Mouse (Mus musculus) heart, adult 2 months (tissue): ENCODE measurements at regions not wholly inside any gene's neighbourhood (a gene's known extent, or its start where the extent isn't known, plus 50 kb on each side); places are given as distances from the start of the nearest gene placed in this dataset.
A peak's percentile ranks its signal among the peaks of the same experiment; 100 is the strongest.

ENCODE experiments used
- DNase-seq, 2 experiments: peaks; one replicate each; pipeline ENCODE4 v3.0.0; 2021
- H3K27ac ChIP-seq: fragments of 200-600 bp; 2 replicates; pipeline ENCODE4 v1.8.1; 2022
- H3K27me3 ChIP-seq: fragments of 200-500 bp; 2 replicates; pipeline ENCODE4 v1.6.1; 2012; ENCODE audit warnings: mild to moderate bottlenecking, low read length, inconsistent platforms, mixed read lengths; ENCODE audit not compliant: control insufficient read depth, insufficient read depth
- H3K36me3 ChIP-seq: fragments of 200-500 bp; 2 replicates; pipeline ENCODE4 v1.6.1; 2012; ENCODE audit warnings: low read length, inconsistent platforms; ENCODE audit not compliant: control insufficient read depth, insufficient read depth
- H3K4me1 ChIP-seq: fragments of 200-500 bp; 2 replicates; pipeline ENCODE4 v1.6.1; 2011; ENCODE audit warnings: low read length; ENCODE audit not compliant: control insufficient read depth, insufficient read depth
- H3K4me3 ChIP-seq: fragments of 200-600 bp; 2 replicates; pipeline ENCODE4 v1.8.1; 2022
- H3K79me2 ChIP-seq: fragments of 200-500 bp; replicated peaks from 2 replicates; pipeline ENCODE4 v1.6.1; 2012; ENCODE audit warnings: mild to moderate bottlenecking, inconsistent platforms, low read length, moderate library complexity, mixed read lengths; ENCODE audit not compliant: control insufficient read depth, insufficient read depth
- H3K9ac ChIP-seq: fragments of 200-500 bp; 2 replicates; pipeline ENCODE4 v1.6.1; 2012; ENCODE audit warnings: low read depth, mild to moderate bottlenecking, control low read depth, inconsistent platforms, low read length, mixed read lengths
- CTCF ChIP-seq: fragments of 200-600 bp; IDR thresholded peaks from 2 replicates; pipeline ENCODE4 v1.8.1; 2022; ENCODE audit warnings: antibody characterized with exemption, mild to moderate bottlenecking, moderate library complexity
- EP300 ChIP-seq: fragments of 200-500 bp; IDR thresholded peaks from 2 replicates; pipeline ENCODE4 v1.6.1; 2011; ENCODE audit warnings: low read depth, low read length, control low read depth; ENCODE audit not compliant: insufficient read depth
- POLR2A ChIP-seq: fragments of 200-500 bp; IDR thresholded peaks from 2 replicates; pipeline ENCODE4 v1.6.1; 2011; ENCODE audit warnings: mild to moderate bottlenecking, low read depth, low read length, control low read depth; ENCODE audit not compliant: insufficient read depth
- WGBS: fragments of 180-500 bp; shearing (Covaris S2); methylation state at CpG from one replicate; pipeline ENCODE4 v1.1.7; 2018; 5-methylcytosine and 5-hydroxymethylcytosine counted together
- intact Hi-C: fragments of 180-260 bp; cut with DNase I; formaldehyde crosslinking; loops from one replicate; pipeline ENCODE4 v1.15.1; 2025

GRCm38 (mm10) chr12:12147088-12147687, 114.8 kb upstream of the Fam49a start:
- Histone ChIP-seq H3K4me3 (no peak overlapping the region), H3K36me3 (no peaks in the 10 kb centered on the region), H3K9ac (no peak overlapping the region), H3K4me1 (no peaks in the 10 kb centered on the region), H3K27me3 (no peaks in the 10 kb centered on the region), H3K27ac (no peak overlapping the region), H3K79me2 (no peaks in the 10 kb centered on the region)
- TF ChIP-seq CTCF (no peak), POLR2A (no peak), EP300 (no peak)
- 88% methylated on average over 6 of the region's 6 CpGs for WGBS
- intact Hi-C loops: loop anchor here (5.0 kb wide), 1 partner anchor 795 kb away; no protein-coding TSS in a partner anchor
- no peak for DNase-seq

GRCm38 (mm10) chr12:12147847-12148246, 114.1 kb upstream of the Fam49a start:
- WGBS: 73% methylated on average over 3 of the region's 3 CpGs
- H3K27ac ChIP-seq: no peak overlapping the region
- no peak for DNase-seq
- TF ChIP-seq CTCF (no peak), EP300 (no peak), POLR2A (no peak)
- no peak overlapping the region for H3K4me3 ChIP-seq
- no peaks in the 10 kb centered on the region for H3K4me1 ChIP-seq
- intact Hi-C loops: loop anchor here (5.0 kb wide), 1 partner anchor 796 kb away; no protein-coding TSS in a partner anchor
- no peak overlapping the region for H3K9ac ChIP-seq
- no peaks in the 10 kb centered on the region for H3K79me2 ChIP-seq
- no peaks in the 10 kb centered on the region for H3K36me3 ChIP-seq
- no peaks in the 10 kb centered on the region for H3K27me3 ChIP-seq

- intact Hi-C loops: loop anchor here (5.0 kb wide), 1 partner anchor 797 kb away; no protein-coding TSS in a partner anchor
- Histone ChIP-seq H3K4me1 (no peaks in the 10 kb centered on the region), H3K79me2 (no peaks in the 10 kb centered on the region), H3K4me3 (no peak overlapping the region), H3K36me3 (no peaks in the 10 kb centered on the region), H3K27ac (no peak overlapping the region), H3K27me3 (no peaks in the 10 kb centered on the region), H3K9ac (no peak overlapping the region)
- TF ChIP-seq EP300: no peak
- peak; percentile 69 for TF ChIP-seq CTCF
- no peak for TF ChIP-seq POLR2A
- no peak for DNase-seq
- 45% methylated on average over 3 of the region's 3 CpGs for WGBS
These were observed 113.1 kb upstream of the Fam49a start for GRCm38 (mm10) chr12:12148659-12149399.

- Histone ChIP-seq H3K4me1 (no peaks in the 10 kb centered on the region), H3K4me3 (no peak overlapping the region), H3K27me3 (no peaks in the 10 kb centered on the region), H3K27ac (no peak overlapping the region), H3K79me2 (no peaks in the 10 kb centered on the region), H3K36me3 (no peaks in the 10 kb centered on the region), H3K9ac (no peak overlapping the region)
- TF ChIP-seq EP300: no peak
- no peak for TF ChIP-seq POLR2A
- no peak for TF ChIP-seq CTCF
- 45% methylated on average over 1 of the region's 1 CpGs for WGBS
- DNase-seq: no peak
- intact Hi-C loops: no loop called here
These were observed 97.5 kb upstream of the Fam49a start for GRCm38 (mm10) chr12:12164411-12164810.

- Histone ChIP-seq H3K36me3 (no peaks in the 10 kb centered on the region), H3K4me3 (no peak overlapping the region), H3K79me2 (no peaks in the 10 kb centered on the region), H3K4me1 (no peaks in the 10 kb centered on the region), H3K27ac (no peak overlapping the region), H3K9ac (no peak overlapping the region), H3K27me3 (no peaks in the 10 kb centered on the region)
- intact Hi-C loops: loop anchor here (10.0 kb wide), 1 partner anchor 774 kb away; the partner anchor contains the start of gene Mycn
- TF ChIP-seq CTCF: no peak
- no peak for TF ChIP-seq POLR2A
- no peak for TF ChIP-seq EP300
- no peak for DNase-seq
- WGBS: 87% methylated on average over 2 of the region's 2 CpGs
These were observed 91.4 kb upstream of the Fam49a start for GRCm38 (mm10) chr12:12170581-12170980.
